Mouse (Mus musculus) liver, embryonic 14.5 days (tissue): ENCODE results near the gene Nxt1.

Experiments
- CTCF ChIP-seq: IDR thresholded peaks from 2 replicates; pipeline ENCODE4 v1.5.1; 2016; ENCODE audit warnings: antibody characterized with exemption, low read depth, control low read depth
- EP300 ChIP-seq: IDR thresholded peaks from 2 replicates; pipeline ENCODE4 v1.6.1; 2016; ENCODE audit warnings: antibody characterized with exemption, low read depth

GRCm38 (mm10) chr2:148663458-148663857, 8.9 kb upstream of the Nxt1 start:
- TF ChIP-seq CTCF = no peak
- no peak for TF ChIP-seq EP300
